Mouse (Mus musculus) CD8-positive naive resting alpha-beta T cell, adult 2 months (primary cell): ENCODE results near the gene Vmn1r20.
"Not testable (repeated sequence)": the region's sequence is repeated elsewhere in the genome, so short reads cannot be mapped to it uniquely, and the experiment has no call there.

Source experiments
- DNase-seq, 2 experiments: peaks; one replicate each; pipeline ENCODE4 v3.0.0; 2022; ENCODE audit warnings: low read depth in 2 of 2, low spot score in 2 of 2

The Vmn1r20 gene

DNA sequence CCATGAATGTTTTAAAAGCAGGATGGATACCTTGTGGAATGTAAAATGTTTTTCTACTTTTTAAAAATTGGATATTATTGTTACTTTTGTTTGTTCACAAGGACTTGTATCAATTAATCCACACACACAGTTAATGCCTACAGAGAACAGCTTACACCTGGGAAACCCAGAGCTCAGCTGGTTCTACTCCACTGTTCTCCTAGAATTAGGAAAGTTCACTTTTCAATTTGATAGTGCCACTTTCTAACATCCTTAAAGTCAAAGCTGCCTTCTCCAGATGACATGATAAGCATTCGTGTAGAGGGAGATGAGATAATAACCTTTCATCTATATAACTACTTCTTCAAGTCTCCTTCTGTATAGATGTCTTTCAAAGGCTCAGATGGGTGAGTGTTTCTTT, at the start of gene Vmn1r20:
Gene Vmn1r20, plus strand, starts transcription at position 301 of the 400 bp plus-strand sequence.
- DNase-seq, result no peak

DNA sequence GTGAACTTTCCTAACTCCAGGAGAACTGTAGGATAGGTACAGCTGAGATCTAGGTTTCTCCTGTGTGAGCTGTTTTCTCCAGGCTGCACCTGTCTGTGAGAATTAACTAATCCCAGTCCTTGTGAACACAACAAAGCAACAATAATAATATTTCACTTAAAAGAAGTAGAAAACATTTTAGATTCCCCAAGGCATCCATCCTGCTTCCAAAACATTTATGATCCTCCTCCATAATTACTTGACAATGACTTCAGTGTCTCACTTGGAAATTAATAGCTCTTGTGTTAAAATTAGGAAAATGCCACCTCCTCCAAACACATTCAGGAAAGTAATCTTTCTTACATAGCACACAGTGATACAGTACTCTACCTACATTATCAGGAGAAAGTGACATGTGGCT, 33.0 kb upstream of the Vmn1r20 start, which contains the start of gene Vmn1r18:
Gene Vmn1r18, minus strand, starts transcription at position 101 of the 400 bp plus-strand sequence.
- DNase-seq, result no peak

DNA sequence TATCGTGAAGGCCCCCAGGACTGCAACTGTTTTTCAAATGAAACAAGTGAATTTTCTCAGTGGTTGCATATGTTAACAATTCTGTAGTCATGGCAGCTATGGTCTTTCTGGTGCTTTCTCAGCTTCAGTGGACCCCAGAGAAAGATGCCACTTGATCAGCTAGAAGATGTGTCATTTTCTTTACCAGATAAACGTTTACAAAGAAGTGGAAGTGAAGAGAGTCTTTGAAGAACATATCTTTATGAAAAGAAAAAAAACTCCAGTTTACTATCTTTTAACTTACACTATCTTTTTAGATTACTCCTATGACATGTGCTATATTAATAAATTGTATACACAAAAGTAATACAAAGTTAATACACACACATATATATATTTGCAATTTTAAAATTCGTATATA, 25.2 kb upstream of the Vmn1r20 start, which contains the start of gene Vmn1r19:
Gene Vmn1r19, plus strand, starts transcription at position 301 of the 400 bp plus-strand sequence.
- DNase-seq, result not testable (repeated sequence)

DNA sequence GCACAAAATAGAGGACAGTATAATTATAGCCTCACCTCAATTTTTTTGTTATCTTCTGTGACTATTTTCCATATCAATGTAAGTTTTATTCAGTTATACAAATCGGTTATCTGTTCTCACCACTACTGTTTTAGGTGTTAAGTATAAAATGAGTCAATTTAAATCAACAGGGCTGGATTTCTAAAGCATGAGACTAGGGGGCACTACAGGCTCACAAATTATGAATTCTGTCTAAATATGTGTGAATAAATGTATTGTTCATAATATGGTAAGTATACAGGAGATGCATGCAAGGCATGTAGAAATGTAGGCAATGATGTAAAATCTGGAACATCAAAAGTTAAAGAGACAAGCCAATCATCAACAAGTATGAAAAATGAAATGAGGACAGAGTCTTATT, 2.5 kb downstream of the Vmn1r20 start:
- no peak for DNase-seq

DNA sequence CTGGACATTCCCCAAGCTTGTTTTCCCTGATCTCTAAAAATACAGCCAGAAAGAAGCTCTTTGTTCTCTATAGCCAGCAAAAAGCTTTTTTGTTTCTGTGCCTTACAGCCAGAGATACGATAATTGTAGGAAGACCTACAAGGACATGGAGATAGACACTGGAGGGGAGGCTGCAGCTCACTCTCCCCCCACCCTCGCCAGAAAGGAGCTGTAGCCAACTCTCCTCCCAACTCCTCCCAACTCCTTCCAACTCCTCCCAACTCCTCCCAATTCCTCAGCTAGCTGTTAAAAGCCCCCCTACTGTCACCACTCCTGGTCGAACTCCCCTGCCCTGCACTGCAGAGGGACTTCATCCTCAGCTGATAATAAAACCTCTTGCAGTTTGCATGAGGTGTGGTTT, 39.4 kb downstream of the Vmn1r20 start:
- DNase-seq, result not testable (repeated sequence)
